Mouse (Mus musculus) small intestine, adult 2 months (tissue): ENCODE results near the gene Rp2. TPM values are rescaled to one million over a fixed set of nuclear protein-coding genes. Genes with fewer than 3 reads are reported as not detected.
"Not testable (repeated sequence)": the region's sequence is repeated elsewhere in the genome, so short reads cannot be mapped to it uniquely, and the experiment has no call there.

Source experiments
- H3K27ac ChIP-seq: fragments of 200-500 bp; 2 replicates; pipeline ENCODE4 v1.5.1; 2012; ENCODE audit warnings: low read depth, low read length, control low read depth, inconsistent platforms; ENCODE audit not compliant: insufficient read depth
- H3K27me3 ChIP-seq: fragments of 200-500 bp; 2 replicates; pipeline ENCODE4 v1.6.1; 2012; ENCODE audit warnings: mild to moderate bottlenecking, moderate library complexity, low read length, inconsistent platforms; ENCODE audit not compliant: control insufficient read depth, insufficient read depth
- H3K36me3 ChIP-seq: fragments of 200-500 bp; 2 replicates; pipeline ENCODE4 v1.6.1; 2012; ENCODE audit warnings: mild to moderate bottlenecking, low read length, control low read depth, inconsistent platforms; ENCODE audit not compliant: control insufficient read depth, insufficient read depth
- H3K4me1 ChIP-seq: fragments of 200-500 bp; 2 replicates; pipeline ENCODE4 v1.6.1; 2012; ENCODE audit warnings: low read length, inconsistent platforms, mixed read lengths; ENCODE audit not compliant: control insufficient read depth, insufficient read depth, insufficient read length
- H3K4me3 ChIP-seq: fragments of 200-500 bp; 2 replicates; pipeline ENCODE4 v1.5.1; 2012; ENCODE audit warnings: low read depth, mild to moderate bottlenecking, control low read depth, inconsistent platforms, low read length, moderate library complexity
- CTCF ChIP-seq: fragments of 200-500 bp; IDR thresholded peaks from 2 replicates; pipeline ENCODE4 v1.5.1; 2012; ENCODE audit warnings: low read depth, mild to moderate bottlenecking, control low read depth, inconsistent platforms, low read length, moderate library complexity, mixed read lengths; ENCODE audit not compliant: insufficient replicate concordance, insufficient read length; ENCODE audit errors: extremely low read depth
- POLR2A ChIP-seq: fragments of 200-500 bp; IDR thresholded peaks from 2 replicates; pipeline ENCODE4 v1.6.1; 2012; ENCODE audit warnings: low read depth, mild to moderate bottlenecking, control low read depth, inconsistent platforms, low read length, moderate library complexity
- WGBS: fragments of 180-500 bp; shearing (Covaris S2); methylation state at CpG from one replicate; pipeline ENCODE4 v1.1.7; 2018; 5-methylcytosine and 5-hydroxymethylcytosine counted together
- polyA plus RNA-seq: library from polyadenylated mRNA; depleted of rRNA; stranded (reverse); fragments of >200 nt; gene quantifications from 2 replicates; pipeline ENCODE4 v1.2.3, GENCODE M21; 2012; rRNA removed

The Rp2 gene
- polyA plus RNA-seq = 2.1 and 4.8 TPM in 2 replicates

GRCm38 (mm10) chrX:20364391-20365365 is at the start of gene Rp2:
Rp2 (plus strand) TSS chrX:20364481.
- H3K4me3 ChIP-seq = peak within 1 kb of the TSS; percentile 93
- no peaks in the 10 kb centered on the region for H3K27me3 ChIP-seq
- TF ChIP-seq POLR2A (peak; percentile 72; the same call in 1 of the 2 replicates), CTCF (no peak)
- H3K27ac ChIP-seq = peak within 1 kb of the TSS; percentile 83
- H3K4me1 ChIP-seq = no peaks in the 10 kb centered on the region
- WGBS = 12% methylated on average over 34 of the region's 35 CpGs
- H3K36me3 ChIP-seq = no peaks in the 10 kb centered on the region

DNA sequence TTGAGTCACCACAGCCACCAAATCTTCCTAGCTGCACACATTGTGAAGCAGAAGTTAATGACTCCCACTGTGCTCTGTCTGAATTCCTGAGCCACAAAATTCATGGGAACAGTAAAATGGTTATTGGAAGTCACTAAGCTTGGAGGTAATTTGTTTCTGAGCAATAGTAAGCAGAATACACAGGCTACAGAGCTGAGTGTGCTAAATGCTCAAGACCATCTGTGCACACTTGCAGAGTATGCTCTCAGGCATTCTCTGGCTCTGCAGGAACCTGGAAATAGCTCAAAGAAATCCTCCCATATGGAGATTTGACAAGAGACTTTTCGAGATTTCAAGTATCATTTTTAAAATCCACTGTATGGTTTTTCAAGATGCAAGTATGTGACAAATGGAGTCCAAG is 31.5 kb upstream of the Rp2 start:
- H3K36me3 ChIP-seq = no peaks in the 10 kb centered on the region
- no peaks in the 10 kb centered on the region for H3K27me3 ChIP-seq
- H3K4me1 ChIP-seq = no peaks in the 10 kb centered on the region
- WGBS = 69% methylated on average over 1 of the region's 1 CpGs
- H3K4me3 ChIP-seq = no peak overlapping the region
- H3K27ac ChIP-seq = no peak overlapping the region
- TF ChIP-seq CTCF = no peak
- TF ChIP-seq POLR2A = no peak

GRCm38 (mm10) chrX:20335722-20336121 is 28.6 kb upstream of the Rp2 start:
- WGBS = 13% methylated on average over 2 of the region's 2 CpGs
- no peaks in the 10 kb centered on the region for H3K27me3 ChIP-seq
- TF ChIP-seq CTCF (peak; percentile 56; the same call in 1 of the 2 replicates), POLR2A (no peak)
- no peaks in the 10 kb centered on the region for H3K36me3 ChIP-seq
- H3K4me3 ChIP-seq = no peak overlapping the region
- no peak overlapping the region for H3K27ac ChIP-seq
- H3K4me1 ChIP-seq = no peaks in the 10 kb centered on the region

GRCm38 (mm10) chrX:20344980-20345379 is 19.3 kb upstream of the Rp2 start:
- H3K4me1 ChIP-seq = no peaks in the 10 kb centered on the region
- H3K27ac ChIP-seq = no peak overlapping the region

DNA sequence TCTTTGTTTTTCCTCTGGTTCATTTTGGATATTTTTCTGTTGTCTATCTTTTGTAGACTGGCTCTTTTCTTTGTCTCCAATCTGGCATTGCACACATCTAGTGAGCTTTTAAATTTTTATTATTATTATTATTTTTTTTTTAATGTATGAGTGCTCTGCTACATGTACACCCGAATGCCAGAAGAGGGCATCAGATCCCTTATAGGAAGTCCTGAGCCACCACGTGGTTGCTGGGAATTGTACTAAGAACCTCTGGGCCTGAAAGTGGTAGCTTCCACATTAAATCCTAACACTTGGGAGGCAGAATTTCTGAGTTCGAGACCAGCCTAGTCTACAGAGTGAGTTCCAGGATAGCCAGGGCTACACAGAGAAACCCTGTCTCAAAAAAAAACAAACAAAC is 17.9 kb upstream of the Rp2 start:
- no peak overlapping the region for H3K27ac ChIP-seq
- H3K4me1 ChIP-seq = no peaks in the 10 kb centered on the region
- whole genome bisulfite sequencing = 69% methylated on average over 3 of the region's 3 CpGs
- TF ChIP-seq CTCF = no peak
- TF ChIP-seq POLR2A = no peak
- no peaks in the 10 kb centered on the region for H3K27me3 ChIP-seq
- H3K4me3 ChIP-seq = no peak overlapping the region
- no peaks in the 10 kb centered on the region for H3K36me3 ChIP-seq

More at GRCm38 (mm10) chrX:20344980-20345379, 19.3 kb upstream of the Rp2 start:
- TF ChIP-seq POLR2A = no peak
- no peak for TF ChIP-seq CTCF
- H3K4me3 ChIP-seq = no peak overlapping the region
- H3K27me3 ChIP-seq = no peaks in the 10 kb centered on the region
- H3K36me3 ChIP-seq = no peaks in the 10 kb centered on the region

- H3K4me3 ChIP-seq, H3K36me3 ChIP-seq, H3K4me1 ChIP-seq, H3K27ac ChIP-seq, H3K27me3 ChIP-seq: not testable (repeated sequence)
- 94% methylated on average over 4 of the region's 4 CpGs for WGBS
Measured at GRCm38 (mm10) chrX:20350241-20350640, 14.0 kb upstream of the Rp2 start.

GRCm38 (mm10) chrX:20355283-20355682 is 9.0 kb upstream of the Rp2 start:
- H3K4me1 ChIP-seq = no peaks in the 10 kb centered on the region
- H3K36me3 ChIP-seq = no peaks in the 10 kb centered on the region
- 85% methylated on average over 1 of the region's 1 CpGs for WGBS
- TF ChIP-seq CTCF (no peak), POLR2A (no peak)
- H3K27me3 ChIP-seq = no peaks in the 10 kb centered on the region
- H3K4me3 ChIP-seq = no peak overlapping the region
- no peak overlapping the region for H3K27ac ChIP-seq
